Mouse (Mus musculus) spleen, postnatal 10 days (tissue): ENCODE results near the gene Setd7.

ENCODE experiments used
- DNase-seq, 2 experiments: peaks; one replicate each; pipeline ENCODE4 v3.0.0; 2021 to 2022; ENCODE audit warnings: low spot score in 2 of 2

Gene Setd7

GRCm38 (mm10) chr3:51517878-51518762, 42.6 kb downstream of the Setd7 start:
- no peak for DNase-seq

- no peak for DNase-seq
Measured at GRCm38 (mm10) chr3:51517467-51517866, 43.2 kb downstream of the Setd7 start.

GRCm38 (mm10) chr3:51511983-51512382, 48.7 kb downstream of the Setd7 start:
- no peak for DNase-seq

DNA sequence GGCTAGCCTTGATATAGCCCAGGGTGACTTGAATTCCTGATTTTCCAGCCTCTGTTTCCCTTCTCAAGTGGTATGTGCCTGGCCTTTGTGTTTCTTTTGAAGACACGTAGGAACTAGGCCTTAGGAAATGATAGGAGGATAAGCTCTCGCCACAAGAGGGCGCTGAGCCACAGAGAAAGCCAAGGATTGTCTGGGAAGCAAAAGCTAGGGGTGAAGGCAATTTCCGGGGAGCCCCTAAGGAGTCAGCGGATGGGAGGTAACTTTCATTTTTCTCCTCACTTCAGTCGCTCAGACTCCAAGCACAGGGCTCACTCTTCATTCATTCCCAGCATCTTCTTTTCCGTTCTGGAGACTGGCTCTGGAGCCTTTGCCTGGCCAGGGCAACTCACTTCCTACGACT, 49.8 kb downstream of the Setd7 start:
- peak; percentile 63 to 81 for DNase-seq

DNA sequence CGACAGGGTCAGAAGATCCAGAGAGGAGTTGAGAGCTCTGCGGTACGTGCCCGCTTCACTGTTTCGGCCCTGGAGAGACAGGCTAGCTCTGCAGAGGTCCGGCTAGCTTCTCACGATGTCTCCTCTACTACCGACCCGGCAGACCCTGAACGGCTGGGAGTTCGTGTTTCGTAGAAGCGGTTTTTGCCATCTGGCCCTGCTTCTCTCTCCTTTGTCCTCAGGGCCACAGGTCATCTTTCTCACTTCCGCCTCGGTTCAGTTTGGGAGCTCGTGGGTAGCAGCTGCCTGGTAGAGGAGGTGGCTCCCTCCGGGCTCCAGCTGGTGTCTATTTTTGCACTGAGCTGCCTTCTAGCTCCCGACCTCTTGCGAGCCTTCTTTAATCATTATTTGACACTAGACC, 55.2 kb downstream of the Setd7 start:
- DNase-seq, result peak in 1 of 2 experiments; percentile 20

DNA sequence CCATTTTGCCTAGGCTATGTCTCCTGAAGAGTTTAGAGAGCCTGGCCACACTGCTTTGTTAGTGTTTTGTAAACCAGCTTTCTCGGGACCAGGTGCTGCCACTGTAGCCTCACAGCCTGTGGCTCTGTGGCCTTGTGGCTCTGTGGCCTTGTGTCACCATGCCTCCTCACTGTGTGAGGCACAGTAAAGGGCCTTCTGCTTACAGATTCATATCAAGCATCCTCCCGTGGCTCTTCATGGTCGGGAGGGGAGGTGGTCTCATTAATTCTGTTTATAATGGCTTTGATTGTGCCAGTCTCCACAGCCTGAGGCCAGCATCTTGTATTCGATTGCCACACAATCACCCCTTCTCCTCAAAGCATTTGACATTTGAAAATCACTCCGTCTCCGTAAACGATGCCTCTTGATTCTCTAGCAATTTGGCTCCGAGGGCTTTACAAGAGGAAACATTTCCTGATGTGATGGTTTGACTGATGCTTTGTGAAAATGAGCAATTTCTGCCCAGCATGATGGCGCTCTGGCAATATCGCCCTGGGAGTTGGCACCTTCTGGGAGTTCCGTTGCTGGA, 56.2 kb downstream of the Setd7 start:
- no peak for DNase-seq

DNA sequence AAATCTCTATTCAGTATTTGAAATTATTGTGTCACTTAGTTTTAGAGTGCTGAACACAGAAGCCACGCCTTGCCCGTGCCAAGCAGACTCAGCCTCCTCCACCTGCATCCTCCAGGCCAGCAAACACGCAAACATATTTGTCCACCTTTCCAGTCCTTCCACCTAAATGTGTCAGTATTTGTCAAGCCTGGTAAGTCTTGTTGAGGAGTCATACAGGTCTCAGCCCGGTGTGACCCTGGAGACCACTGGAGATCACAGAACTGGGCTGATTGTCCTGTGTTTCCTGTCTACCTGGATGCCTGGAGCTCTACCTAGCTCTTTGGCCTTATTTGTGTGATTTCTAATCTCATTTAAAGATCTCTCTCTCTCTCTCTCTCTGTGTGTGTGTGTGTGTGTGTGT, 60.8 kb downstream of the Setd7 start:
- DNase-seq, result no peak

DNA sequence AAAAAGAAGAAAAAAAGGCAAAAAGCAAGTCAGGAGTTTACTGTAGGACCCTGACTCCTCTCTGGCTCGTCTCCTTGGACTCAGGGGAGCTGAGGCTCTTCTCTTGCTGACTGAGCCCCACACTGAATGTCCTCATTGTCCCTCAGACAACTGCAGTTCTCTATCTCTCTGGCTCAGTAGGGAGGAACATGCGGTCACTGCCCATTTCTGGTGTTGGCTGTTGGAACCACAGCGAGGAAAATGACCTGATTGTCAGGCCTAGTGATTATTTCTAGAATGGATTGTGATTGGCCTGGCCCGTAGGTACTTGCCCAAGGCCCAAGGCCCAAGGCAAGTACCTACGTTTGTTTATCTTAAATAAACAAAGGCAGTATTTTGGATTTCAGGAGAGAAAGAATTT, 62.0 kb downstream of the Setd7 start:
- no peak for DNase-seq

DNA sequence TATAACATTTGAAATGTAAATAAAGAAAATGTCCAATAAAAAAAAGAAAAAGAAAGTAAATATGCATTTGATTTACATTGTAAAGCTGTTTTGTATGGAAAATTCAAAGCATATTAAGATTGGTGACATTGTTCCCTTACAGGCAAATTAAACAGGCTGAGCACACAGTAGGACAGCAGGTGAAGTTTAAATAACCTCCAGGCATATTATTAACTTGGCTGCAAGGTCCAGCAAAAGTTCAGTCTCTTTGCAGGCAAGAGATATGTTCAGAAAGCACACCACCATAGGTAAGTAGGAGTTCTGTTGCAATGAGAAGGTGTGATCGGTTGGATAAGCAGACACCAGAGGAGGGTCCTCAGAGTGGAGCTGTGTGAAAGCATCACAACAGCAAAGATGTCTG, 62.7 kb downstream of the Setd7 start:
- no peak for DNase-seq

DNA sequence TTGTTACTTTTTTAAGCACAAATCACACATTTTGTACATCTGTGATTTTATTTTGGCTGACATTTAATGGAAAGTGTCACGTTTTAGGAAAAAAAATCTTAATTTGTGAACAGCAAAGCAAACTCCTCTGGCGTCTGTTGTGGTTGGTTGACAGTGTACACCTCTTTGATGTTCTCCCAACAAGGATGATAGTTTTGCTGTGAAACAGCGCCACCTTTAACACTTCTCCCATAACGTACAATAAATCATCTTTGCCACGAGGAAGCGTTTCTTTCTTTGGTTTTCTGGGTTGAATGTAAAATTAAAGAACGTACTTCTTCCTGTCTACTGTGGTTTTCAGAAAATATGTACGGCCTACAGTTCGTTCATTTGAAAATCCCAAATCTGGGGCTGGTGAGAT, 65.0 kb downstream of the Setd7 start:
- DNase-seq, result no peak

DNA sequence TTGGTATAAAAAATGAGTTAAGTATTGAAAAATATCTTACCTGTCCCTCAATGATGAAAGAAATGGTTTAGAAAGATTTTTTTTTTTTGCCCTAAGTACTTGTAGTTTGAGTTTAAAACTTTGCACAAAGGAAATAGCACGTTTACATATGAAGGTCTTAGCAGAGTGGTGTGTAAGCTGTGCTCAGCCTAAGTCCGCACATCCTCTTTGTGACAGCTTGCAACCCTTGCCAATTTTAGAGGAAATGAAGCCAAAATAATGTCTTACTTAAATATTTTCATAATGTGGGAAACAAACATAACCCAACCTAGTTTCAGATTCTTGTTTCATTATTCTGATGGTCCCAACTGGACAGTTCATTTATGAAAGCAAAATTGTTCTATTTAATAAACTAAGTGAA, 66.2 kb downstream of the Setd7 start:
- no peak for DNase-seq

DNA sequence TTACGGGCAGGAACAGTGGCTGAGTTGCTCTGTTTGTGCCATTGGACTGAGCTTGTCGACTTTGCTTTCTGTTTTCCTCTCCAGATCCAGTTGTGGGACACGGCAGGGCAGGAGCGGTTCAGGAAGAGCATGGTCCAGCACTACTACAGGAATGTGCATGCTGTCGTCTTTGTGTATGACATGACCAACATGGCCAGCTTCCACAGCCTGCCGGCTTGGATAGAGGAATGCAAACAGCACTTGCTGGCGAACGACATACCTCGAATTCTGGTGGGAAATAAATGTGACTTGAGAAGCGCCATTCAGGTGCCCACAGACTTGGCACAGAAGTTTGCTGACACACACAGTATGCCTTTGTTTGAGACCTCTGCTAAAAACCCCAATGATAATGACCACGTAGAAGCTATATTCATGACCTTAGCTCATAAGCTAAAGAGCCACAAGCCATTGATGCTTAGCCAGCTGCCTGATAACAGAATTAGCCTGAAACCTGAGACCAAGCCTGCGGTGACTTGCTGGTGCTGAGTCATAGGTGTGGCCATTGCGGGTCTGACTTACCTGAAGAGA, 67.3 kb downstream of the Setd7 start:
- no peak for DNase-seq

GRCm38 (mm10) chr3:51490088-51490753, 70.5 kb downstream of the Setd7 start:
- DNase-seq, result no peak

DNA sequence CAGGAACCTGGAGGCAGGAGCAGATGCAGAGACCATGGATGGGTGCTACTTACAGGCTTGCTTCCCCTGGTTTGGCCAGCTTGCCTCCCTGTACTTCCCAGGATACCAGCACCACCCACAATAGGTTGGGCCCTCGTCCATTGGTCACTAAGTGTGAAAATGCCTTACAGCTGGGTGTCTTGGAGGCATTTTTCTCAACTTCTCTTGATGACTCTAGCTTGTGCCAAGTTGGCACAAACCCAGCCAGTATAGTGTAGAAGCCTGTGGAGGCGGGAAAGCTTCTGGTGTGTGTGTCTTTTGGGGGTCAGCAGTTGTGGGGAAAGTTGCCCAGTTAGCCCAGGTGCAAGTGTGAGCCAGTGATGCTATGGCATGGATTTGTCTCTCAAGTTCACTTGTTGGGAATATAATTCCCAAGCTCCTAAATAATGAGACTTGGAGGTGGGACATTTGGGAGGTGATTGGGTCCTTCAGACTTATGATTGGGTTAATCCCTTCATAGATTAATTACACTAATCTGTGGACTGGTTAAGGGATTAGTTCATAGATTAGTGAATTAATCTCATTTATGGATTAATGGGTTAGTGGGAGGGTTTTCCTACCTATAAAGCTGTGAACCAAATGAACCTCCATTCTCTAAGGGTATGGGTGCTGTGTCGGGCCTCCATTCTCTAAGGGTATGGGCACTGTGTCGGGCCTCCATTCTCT, 74.0 kb downstream of the Setd7 start:
- DNase-seq, result no peak

DNA sequence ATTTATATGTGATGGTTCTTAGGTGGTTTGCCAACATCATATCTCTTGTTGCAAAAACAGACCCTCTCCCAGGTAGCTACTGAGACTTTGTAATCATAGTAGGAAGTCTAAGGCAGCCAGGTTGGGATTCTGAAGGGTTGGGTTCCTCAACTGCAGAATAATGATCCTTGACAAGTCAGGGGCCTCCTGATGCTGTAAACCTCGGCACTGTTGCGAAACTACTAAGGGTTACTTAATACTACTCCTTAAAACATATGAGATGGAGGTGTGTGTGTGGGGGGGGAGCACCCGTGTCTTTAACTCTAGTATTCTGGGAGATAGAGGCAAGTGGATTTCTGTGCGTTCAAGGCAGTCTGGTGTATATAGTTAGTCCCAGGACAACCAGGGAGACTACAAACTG, 75.3 kb downstream of the Setd7 start:
- no peak for DNase-seq

DNA sequence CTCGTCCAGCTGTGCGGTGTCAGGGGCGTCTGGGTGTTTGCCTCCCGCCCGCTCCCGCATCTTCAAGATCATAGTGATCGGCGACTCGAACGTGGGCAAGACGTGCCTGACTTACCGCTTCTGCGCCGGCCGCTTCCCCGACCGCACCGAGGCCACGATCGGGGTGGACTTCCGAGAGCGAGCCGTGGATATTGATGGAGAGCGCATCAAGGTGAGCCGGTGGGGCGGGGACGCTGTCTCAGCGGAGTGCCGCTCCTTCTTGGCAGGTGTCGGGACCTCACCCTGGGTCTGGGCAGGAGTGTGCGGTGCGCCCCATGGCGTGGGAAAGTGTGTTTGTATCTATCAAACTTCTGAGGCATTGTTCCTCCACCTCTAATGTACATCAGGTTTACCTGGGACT, 76.3 kb downstream of the Setd7 start:
- DNase-seq, result no peak

DNA sequence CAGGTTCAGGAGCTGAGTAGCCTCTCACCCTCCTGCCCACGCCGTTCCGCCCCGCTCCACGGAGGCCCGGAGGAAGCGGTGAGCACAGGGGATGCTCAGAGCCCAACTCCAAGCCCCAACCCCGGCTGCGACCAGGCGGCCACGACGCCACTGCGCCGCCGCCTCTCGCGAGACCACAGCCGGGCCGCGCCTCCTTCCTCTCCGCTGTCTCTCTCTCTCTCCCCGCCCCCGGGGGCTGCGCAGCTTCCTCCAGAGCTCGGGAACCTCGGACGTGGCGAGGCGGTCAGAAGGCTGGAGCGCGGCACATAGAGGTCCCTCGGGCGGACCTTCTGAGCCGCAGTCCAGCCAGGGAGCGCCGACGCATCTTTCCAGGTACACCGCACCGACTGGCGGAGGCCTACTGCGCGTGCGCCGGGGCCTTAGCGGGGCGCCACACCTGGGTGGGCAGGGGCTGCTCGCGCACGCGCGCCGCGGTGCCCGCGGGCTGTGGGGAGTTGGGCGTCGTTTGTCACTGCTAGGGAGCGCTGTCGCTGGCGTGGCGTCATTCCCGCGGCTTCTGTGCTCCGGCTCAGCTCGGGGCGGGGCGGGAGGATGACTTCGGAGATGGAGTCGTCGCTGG, 76.8 kb downstream of the Setd7 start, which contains the start of gene Rab33b:
Gene Rab33b (plus strand): TSS at position 180 of the 619 bp plus-strand sequence.
- peak; percentile 95 for DNase-seq

- DNase-seq, result no peak
Measured at GRCm38 (mm10) chr3:51482781-51483180, 77.9 kb downstream of the Setd7 start.

- no peak for DNase-seq
Measured at GRCm38 (mm10) chr3:51481881-51482280, 78.8 kb downstream of the Setd7 start.

DNA sequence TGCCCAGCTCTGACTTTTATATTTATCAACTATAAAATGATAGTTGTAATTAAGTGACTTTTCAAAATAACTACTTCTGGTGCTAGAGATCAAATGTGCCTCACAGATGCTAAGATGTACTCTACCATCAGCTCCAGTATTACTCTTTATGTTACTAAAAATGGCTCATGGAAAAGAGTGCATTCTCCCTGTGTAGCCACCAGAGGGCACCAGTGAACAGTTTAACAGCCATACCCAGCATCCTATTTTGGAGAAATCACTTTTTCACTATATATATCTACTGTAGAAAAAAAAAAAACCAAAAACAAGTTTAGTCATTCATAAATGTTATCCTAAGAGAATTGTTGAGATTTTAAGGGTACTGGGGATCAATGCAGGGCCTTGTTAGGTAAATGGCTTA, 79.6 kb downstream of the Setd7 start:
- peak; percentile 39 to 79 for DNase-seq

- DNase-seq, result no peak
Measured at GRCm38 (mm10) chr3:51479893-51480292, 80.8 kb downstream of the Setd7 start.
